Mouse (Mus musculus): Measurements from ENCODE around the gene Cyp2b9. TPM values are rescaled to one million over a fixed set of nuclear protein-coding genes. Genes with fewer than 3 reads are reported as not detected.
"Not testable (repeated sequence)": the region's sequence is repeated elsewhere in the genome, so short reads cannot be mapped to it uniquely, and the experiment has no call there.

The Cyp2b9 gene
- total RNA-seq (2014; rRNA removed) = not detected in 2 replicates
- polyA plus RNA-seq (2015; fragmentation: Nextera tagmentation; extraction: Ambion mirVana) = not detected in 2 replicates

DNA sequence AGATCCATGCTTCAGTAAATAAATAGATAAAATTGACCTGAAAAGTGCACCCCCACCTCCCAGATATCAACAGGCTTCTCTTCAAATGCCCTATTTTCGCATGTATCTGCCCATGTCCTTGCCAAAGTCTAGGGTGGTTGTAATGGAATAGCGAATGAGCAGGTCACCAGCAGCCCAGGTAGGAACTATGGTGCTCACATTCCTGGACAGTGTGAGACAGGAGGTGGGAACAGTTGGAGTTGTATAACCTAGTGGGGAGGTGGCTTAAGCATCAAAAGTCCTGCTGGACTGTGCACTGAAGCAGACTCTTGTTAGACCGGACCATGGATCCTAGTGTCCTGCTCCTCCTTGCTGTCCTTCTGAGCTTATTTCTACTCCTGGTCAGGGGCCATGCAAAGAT, at the start of gene Cyp2b9:
Gene Cyp2b9 (plus strand): TSS at position 301 of the 400 bp plus-strand sequence.
- DNase-seq; H3K4me3 ChIP-seq (ENCODE audit: low read depth, low read length); H3K4me1 ChIP-seq (ENCODE audit: insufficient read depth); H3K36me3 ChIP-seq (ENCODE audit: insufficient read depth); H3K9me3 ChIP-seq (ENCODE audit: low read length); H3K27me3 ChIP-seq (ENCODE audit: insufficient read depth, low read length); H3K9ac ChIP-seq; ATAC-seq; H3K27ac ChIP-seq (ENCODE audit: low read depth, low read length); H3K4me2 ChIP-seq (ENCODE audit: low read depth): not testable (repeated sequence)
- 69% methylated on average over 2 of the region's 3 CpGs for WGBS

DNA sequence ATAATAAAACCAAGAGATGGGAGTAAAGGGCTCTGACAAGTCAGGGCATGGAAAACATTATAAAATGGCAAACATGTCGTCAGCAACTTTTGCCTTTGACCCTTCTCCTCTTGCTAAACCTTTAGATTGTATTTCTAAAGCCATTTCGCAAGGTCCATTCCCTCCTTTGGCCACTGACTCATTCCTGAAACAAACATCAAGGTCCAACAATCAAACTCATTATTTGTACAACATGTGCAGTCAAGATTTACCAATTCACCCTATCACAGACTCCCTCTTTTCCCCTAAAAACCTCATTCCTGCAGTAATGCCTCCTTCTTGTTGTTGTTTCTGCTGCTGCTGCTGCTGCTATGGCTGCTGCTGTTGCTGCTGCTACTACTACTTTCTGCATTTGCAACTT, 33.6 kb upstream of the Cyp2b9 start:
- not testable (repeated sequence) for H3K9me3 ChIP-seq (ENCODE audit: low read length); ATAC-seq; H3K4me1 ChIP-seq (ENCODE audit: insufficient read depth); H3K36me3 ChIP-seq (ENCODE audit: insufficient read depth); H3K4me2 ChIP-seq (ENCODE audit: low read depth); DNase-seq; H3K9ac ChIP-seq; H3K27me3 ChIP-seq (ENCODE audit: insufficient read depth, low read length); H3K4me3 ChIP-seq (ENCODE audit: low read depth, low read length); H3K27ac ChIP-seq (ENCODE audit: low read depth, low read length)
- no CpG with 5 or more reads among the region's 2 CpGs for WGBS

DNA sequence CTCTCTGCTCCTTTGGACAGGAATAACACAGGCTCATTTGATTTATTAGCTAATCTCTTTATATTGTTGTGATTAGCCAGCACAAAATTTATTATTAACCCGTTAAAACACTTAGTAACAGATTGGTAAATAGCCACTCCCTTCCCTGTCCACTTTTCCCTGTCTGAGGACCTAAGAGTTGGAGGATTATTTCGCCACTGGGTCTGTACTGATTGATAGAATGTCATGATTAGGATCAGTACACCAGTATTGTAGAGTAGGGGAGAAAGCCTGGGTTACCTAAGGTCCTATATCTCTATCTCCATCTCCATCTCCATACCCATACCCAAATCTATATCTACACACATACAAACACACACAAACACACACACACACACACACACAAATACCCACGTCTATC, 29.6 kb upstream of the Cyp2b9 start:
- H3K27me3 ChIP-seq (ENCODE audit: insufficient read depth, low read length); H3K4me2 ChIP-seq (ENCODE audit: low read depth); H3K27ac ChIP-seq (ENCODE audit: low read depth, low read length); H3K36me3 ChIP-seq (ENCODE audit: insufficient read depth); H3K9ac ChIP-seq; H3K9me3 ChIP-seq (ENCODE audit: low read length); H3K4me3 ChIP-seq (ENCODE audit: low read depth, low read length); DNase-seq; ATAC-seq; H3K4me1 ChIP-seq (ENCODE audit: insufficient read depth): not testable (repeated sequence)
- 67% methylated on average over 1 of the region's 3 CpGs for WGBS

DNA sequence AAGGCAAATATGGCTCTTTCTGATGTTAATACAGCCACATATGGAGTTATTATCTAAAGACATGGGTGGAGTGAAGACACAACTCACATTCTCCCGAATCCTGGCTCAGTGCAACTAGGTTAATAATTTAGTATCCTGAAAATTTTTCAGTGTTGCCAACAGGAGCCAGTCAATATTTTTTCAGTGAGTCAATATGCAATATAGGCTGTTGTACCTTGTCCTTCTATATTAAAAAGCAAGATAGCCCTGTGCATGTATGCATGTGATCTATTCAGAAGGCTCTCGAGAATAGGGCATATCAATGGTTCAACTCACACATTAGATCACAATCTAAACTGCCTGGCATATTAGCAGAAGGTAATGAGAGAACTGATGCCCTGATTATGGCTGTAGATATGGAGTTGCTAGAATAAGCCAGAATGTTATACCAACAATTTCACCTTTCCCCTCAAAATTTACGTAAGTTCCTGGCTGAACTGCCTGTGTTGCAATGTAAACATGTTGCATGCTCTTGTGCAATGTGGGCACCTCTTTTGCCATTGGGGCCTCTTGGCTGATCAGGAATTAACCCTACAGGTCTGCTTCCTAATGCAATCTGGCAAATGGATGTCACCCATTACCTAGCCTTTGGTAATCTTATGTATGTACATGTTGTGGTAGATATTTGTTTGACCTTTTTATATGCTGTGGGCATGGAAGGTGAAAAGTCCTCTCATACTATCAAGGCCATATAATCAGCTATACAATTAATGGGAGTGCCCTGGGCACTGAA, 4.3 kb upstream of the Cyp2b9 start:
- not testable (repeated sequence) for H3K9me3 ChIP-seq (ENCODE audit: low read length); H3K27me3 ChIP-seq (ENCODE audit: insufficient read depth, low read length); ATAC-seq; H3K9ac ChIP-seq; H3K36me3 ChIP-seq (ENCODE audit: insufficient read depth); DNase-seq; H3K4me1 ChIP-seq (ENCODE audit: insufficient read depth); H3K4me2 ChIP-seq (ENCODE audit: low read depth); H3K4me3 ChIP-seq (ENCODE audit: low read depth, low read length); H3K27ac ChIP-seq (ENCODE audit: low read depth, low read length)
- whole genome bisulfite sequencing = 70% methylated on average over 2 of the region's 3 CpGs

DNA sequence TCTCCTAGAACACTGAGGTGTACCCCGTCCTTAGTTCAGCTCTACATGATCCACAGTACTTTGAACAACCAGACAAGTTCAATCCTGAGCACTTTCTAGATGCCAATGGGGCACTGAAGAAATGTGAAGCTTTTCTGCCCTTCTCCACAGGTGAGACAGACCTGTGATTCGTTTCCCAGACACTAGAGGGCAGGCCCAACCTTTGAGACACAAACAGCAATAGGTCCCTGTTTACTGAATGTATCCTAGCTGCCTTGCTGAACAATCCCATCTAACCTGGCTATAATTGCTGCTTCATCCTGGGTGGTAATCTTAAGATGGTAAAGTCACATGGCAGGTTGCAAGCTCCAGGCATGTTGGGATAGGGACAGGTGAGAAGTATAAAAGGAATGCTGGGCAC, 27.9 kb downstream of the Cyp2b9 start:
- H3K4me3 ChIP-seq (ENCODE audit: low read depth, low read length) = no peak overlapping the region
- no peaks in the 10 kb centered on the region for H3K9me3 ChIP-seq (ENCODE audit: low read length)
- H3K4me1 ChIP-seq (ENCODE audit: insufficient read depth) = no peaks in the 10 kb centered on the region
- DNase-seq (no peak), ATAC-seq (no peak)
- no peak overlapping the region for H3K27ac ChIP-seq (ENCODE audit: low read depth, low read length)
- 27% methylated on average over 2 of the region's 2 CpGs for WGBS
- H3K27me3 ChIP-seq (ENCODE audit: insufficient read depth, low read length) = no peaks in the 10 kb centered on the region
- no peaks in the 10 kb centered on the region for H3K36me3 ChIP-seq (ENCODE audit: insufficient read depth)
- no peak overlapping the region for H3K9ac ChIP-seq
- no peak for TF ChIP-seq CTCF (IDR thresholded peaks at IDR 0.05; ENCODE audit: low read depth)
- no peak overlapping the region for H3K4me2 ChIP-seq (ENCODE audit: low read depth)

DNA sequence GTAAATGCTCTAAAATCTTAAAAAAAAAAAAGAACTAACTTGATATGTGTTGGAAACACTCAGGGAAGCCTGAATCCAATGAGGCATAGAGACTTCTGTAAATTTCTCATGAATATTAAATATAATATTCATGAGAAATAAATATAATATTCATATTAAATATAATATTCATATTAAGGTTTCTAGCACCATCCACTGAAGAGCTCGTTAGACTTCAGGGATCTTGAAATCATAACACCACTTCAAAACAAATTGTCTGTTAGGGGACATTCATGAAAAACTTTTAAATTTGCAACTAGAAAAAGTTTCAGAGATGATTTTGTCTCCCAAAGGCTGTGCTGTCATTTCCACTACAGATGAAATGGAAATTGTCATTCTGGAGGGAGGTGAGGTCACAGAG, 86.8 kb downstream of the Cyp2b9 start, which contains the start of gene Vmn1r184:
Gene Vmn1r184 (plus strand): TSS at position 301 of the 400 bp plus-strand sequence.
- not testable (repeated sequence) for H3K4me1 ChIP-seq (ENCODE audit: insufficient read depth); H3K27me3 ChIP-seq (ENCODE audit: insufficient read depth, low read length); H3K4me3 ChIP-seq (ENCODE audit: low read depth, low read length); H3K27ac ChIP-seq (ENCODE audit: low read depth, low read length); H3K4me2 ChIP-seq (ENCODE audit: low read depth); H3K36me3 ChIP-seq (ENCODE audit: insufficient read depth); H3K9ac ChIP-seq; H3K9me3 ChIP-seq (ENCODE audit: low read length); DNase-seq; ATAC-seq
- 88% methylated on average over 1 of the region's 1 CpGs for WGBS

Other genes starting within 250 kb of the Cyp2b9 start
- gene Cyp2b13, start 111.9 kb upstream of the Cyp2b9 start, total RNA-seq (2014; rRNA removed) = not detected in 2 replicates
- not detected in 2 replicates for gene Cyp2b13, start 111.9 kb upstream of the Cyp2b9 start, polyA plus RNA-seq (2015; fragmentation: Nextera tagmentation; extraction: Ambion mirVana)
- gene Vmn1r184, start 86.9 kb downstream of the Cyp2b9 start, total RNA-seq (2014; rRNA removed) = not detected in 2 replicates
- gene Vmn1r184, start 86.9 kb downstream of the Cyp2b9 start, polyA plus RNA-seq (2015; fragmentation: Nextera tagmentation; extraction: Ambion mirVana) = not detected in 2 replicates
- gene Cyp2a4, start 133.8 kb downstream of the Cyp2b9 start, total RNA-seq (2014; rRNA removed) = not detected in 2 replicates
- gene Cyp2a4, start 133.8 kb downstream of the Cyp2b9 start, polyA plus RNA-seq (2015; fragmentation: Nextera tagmentation; extraction: Ambion mirVana) = not detected in 2 replicates
- gene Nlrp9c, start 230.3 kb downstream of the Cyp2b9 start, total RNA-seq (2014; rRNA removed) = not detected in 2 replicates
- gene Nlrp9c, start 230.3 kb downstream of the Cyp2b9 start, polyA plus RNA-seq (2015; fragmentation: Nextera tagmentation; extraction: Ambion mirVana) = not detected in 2 replicates